Mouse (Mus musculus): ENCODE results near the gene Nodal.

GRCm38 (mm10) chr10:61448834-61449233, 31.1 kb downstream of the Nodal start:
- TF ChIP-seq POLR2A (IDR thresholded peaks at IDR 0.05; ENCODE audit: control insufficient read depth, extremely low read depth, insufficient read depth, low read length, poor library complexity) (no peak), CTCF (IDR thresholded peaks at IDR 0.05; ENCODE audit: borderline replicate concordance, control insufficient read depth, extremely low read depth, insufficient read depth, low read length, poor library complexity) (no peak)

Measured in thymus, adult 2 months (tissue).